Mouse (Mus musculus) adrenal gland, adult (tissue): Measurements from ENCODE around the gene Mindy4.

Experiments
- DNase-seq, 2 experiments: peaks; one replicate each; pipeline ENCODE4 v3.0.0; 2022 to 2023; ENCODE audit warnings: low spot score in 1 of 2; ENCODE audit not compliant: inconsistent age in 2 of 2

Gene Mindy4

GRCm38 (mm10) chr6:55252731-55253247, 49.6 kb downstream of the Mindy4 start:
- no peak for DNase-seq

GRCm38 (mm10) chr6:55256500-55257191, 53.5 kb downstream of the Mindy4 start:
- DNase-seq, result peak in 1 of 2 experiments; percentile 61

- no peak for DNase-seq
These were observed 54.1 kb downstream of the Mindy4 start for GRCm38 (mm10) chr6:55257246-55257645.

GRCm38 (mm10) chr6:55258428-55259325, 55.5 kb downstream of the Mindy4 start:
- DNase-seq, result no peak

DNA sequence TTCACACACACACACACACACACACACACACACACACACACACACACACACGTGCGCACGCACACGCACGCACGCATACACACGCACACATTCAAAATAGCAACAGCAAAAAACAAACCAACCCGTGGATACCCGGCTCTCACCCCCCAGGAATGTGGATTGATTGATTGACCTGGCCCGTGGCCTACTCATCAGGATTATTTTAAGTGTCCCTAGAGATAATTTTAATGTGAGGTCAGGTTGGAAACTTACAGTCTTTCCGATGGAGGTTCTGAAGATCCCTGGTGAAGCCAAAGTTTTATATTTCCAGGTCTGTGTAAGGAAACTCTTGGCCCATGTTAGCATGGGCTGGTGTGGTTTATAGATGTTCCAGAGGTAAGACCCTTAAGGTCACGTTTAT, 59.0 kb downstream of the Mindy4 start:
- no peak for DNase-seq

DNA sequence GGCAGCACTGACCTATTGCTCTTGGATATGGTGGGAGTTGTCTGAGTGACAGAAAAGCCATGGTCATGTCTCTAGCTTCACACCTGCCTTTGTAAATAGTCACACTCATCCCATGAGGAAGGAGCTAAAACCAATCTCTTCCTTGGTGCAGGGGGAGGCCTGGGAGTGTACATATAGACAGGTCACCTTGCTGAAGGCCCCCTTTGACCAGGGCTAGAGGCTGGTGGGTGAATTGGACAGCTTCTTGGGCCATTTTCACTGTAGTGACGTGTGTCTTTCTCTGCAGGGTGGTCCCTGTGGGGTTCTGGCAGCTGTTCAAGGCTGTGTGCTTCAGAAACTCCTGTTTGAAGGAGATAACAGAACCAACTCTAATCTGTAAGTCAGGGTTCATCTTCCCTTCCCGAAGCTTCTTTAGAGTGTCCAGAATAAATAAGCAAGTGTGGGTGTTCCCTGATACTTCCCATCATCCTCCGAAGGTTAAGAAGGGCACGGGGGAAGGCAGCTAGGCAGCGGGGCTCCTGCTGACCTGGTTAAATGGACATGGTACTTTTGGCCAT, 60.4 kb downstream of the Mindy4 start:
- no peak for DNase-seq

GRCm38 (mm10) chr6:55264741-55265366, 61.7 kb downstream of the Mindy4 start:
- no peak for DNase-seq

DNA sequence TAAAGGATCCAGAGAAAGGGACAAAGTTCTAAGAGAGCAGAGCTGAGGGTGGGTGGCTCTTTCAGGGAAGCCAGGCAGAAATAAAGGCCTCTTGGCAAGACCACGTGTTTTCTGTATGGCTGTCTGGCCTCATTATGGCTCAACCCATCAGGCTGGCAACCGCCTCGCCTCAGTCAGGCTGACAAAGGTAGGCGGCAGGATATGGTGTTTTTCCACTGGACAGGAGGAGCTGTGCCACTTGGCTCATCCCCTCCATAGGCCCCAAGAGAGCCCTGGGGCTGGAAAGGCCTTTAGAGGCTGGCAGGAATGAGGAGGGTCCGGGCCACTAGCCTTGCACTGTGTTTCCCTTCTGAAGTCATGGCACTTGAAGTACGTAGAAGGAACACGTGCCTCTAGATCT, 69.8 kb downstream of the Mindy4 start:
- DNase-seq, result peak in 1 of 2 experiments; percentile 50

DNA sequence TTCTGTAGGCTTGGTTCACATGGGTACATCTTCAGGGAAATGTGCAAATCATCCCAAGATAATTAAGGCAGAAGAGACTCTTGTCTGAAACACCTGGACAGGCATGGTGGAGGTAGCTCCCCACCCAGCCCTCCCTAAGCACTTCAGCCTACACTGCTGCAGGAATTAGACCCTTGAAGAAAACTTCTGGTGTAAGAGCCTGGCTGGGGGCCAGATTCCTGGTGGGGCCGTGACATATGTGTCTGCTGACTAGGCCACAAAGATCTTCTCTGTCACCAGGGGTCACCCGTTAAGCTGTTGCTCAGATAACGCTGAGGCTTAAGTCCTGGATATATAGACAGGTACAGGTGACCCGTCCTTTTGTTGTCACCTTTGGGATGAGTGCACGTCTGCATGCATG, 70.3 kb downstream of the Mindy4 start:
- DNase-seq, result no peak

DNA sequence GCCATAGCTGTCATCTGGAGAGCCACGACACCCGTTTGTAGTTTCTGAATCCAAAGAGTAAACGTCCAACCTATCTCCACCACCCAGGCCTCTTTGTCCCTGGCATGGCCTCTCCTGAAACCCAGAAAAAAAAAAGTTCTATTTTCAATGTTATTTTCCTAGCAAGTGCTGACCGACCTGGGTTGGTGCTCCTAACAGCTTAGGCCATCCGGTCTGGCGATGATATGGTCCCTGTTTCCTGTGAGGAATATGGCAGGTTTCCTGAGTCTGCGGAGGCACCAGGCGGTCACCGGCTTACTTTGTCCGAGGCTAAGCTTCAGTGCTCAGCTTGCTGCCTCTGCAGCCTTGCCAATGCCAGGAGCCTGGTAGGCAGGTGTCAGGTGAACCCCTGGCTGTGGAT, 71.8 kb downstream of the Mindy4 start:
- DNase-seq, result peak in 1 of 2 experiments; percentile 45

- no peak for DNase-seq
These were observed 72.6 kb downstream of the Mindy4 start for GRCm38 (mm10) chr6:55275786-55276185.

- DNase-seq, result no peak
These were observed 73.6 kb downstream of the Mindy4 start for GRCm38 (mm10) chr6:55276692-55277282.

DNA sequence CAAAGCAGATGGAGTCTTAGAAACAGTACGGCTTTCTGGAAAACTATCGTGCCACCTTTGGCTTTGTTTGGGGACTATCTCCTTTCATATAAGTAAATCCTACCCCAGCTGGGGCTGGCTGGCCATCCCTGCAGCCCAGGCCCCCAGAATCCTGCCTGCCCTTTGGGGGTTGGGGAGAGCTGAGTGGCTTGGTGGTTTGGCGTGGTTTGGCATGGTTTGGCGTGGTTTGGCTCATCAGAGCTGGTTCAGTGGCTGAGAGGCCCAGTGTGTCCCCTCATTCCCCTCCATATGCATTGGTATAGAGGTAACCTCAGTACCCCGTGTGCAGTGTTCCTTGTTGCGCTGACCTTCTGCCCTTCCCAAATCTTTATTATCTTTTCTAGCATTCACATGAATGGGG, 74.9 kb downstream of the Mindy4 start:
- no peak for DNase-seq

GRCm38 (mm10) chr6:55278520-55278919, 75.3 kb downstream of the Mindy4 start:
- peak in 1 of 2 experiments; percentile 35 for DNase-seq

DNA sequence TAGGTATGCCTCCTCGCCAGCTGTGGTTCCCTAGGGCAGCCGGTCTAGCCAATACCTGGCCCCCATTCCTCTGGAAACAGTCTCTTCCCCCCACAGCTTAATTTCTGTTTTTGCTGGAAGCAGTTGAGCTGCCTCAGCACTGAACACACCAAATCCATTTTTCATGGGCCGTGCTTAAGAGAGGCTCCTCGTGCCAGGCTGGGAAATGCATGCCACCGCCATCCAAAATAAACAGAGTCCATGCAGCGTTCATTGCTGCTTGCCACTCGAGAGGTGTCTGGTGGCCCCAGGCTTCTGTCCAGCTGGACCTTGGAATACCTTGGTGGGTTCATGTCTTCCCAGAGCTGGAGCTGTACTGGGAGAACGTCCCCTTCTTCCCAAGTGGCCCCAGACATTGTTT, 77.8 kb downstream of the Mindy4 start:
- DNase-seq, result no peak

- DNase-seq, result no peak
These were observed 78.5 kb downstream of the Mindy4 start for GRCm38 (mm10) chr6:55281687-55282086.

- no peak for DNase-seq
These were observed 79.2 kb downstream of the Mindy4 start for GRCm38 (mm10) chr6:55282348-55282747.

- no peak for DNase-seq
These were observed 82.0 kb downstream of the Mindy4 start for GRCm38 (mm10) chr6:55285218-55285617.

- no peak for DNase-seq
These were observed 84.9 kb downstream of the Mindy4 start for GRCm38 (mm10) chr6:55288007-55288602.

DNA sequence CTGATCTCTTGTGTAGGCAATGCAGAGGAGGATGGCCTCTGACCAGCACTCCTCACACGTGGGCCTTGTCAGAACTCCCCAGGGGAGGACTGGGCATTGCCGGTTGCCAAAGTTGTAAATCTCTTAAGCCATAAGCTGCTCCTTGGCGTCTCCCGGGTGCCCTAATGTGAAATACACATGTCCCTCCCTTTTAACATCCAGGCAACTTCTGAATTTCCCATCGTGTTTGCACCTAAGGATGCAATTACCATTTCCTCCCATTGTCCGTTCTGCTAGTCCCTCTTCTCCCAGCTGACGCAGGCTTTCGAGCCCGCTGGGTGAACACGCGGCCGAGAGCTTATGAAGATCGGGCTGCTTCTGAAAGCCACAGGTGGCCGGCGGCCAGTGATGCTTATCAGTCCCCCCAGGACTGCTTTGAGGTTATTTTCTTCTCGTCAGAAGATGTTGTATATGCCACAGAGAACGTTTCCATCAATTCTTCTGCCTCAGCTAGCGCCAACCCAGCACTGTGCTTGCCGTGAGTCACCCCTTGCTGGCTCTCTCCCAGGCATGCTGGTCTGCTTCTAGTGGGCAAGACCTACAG, 91.5 kb downstream of the Mindy4 start:
- peak; percentile 30 to 55 for DNase-seq
